Mouse (Mus musculus): ENCODE results near the gene Cpd. TPM values are rescaled to one million over a fixed set of nuclear protein-coding genes. Genes with fewer than 3 reads are reported as not detected.

The Cpd gene
- 10 to 100 TPM in 1 of 2 experiments, under 1 TPM in 1; 0.84 to 16.2 TPM for polyA plus RNA-seq (2012; fragmentation: generic; extraction: Trizol)

GRCm38 (mm10) chr11:76846878-76847222, at the start of gene Cpd:
Gene Cpd, minus strand, starts transcription at chr11:76847018.

GRCm38 (mm10) chr11:76763053-76763740, 83.6 kb downstream of the Cpd start, which contains the start of gene Gosr1:
Gene Gosr1, minus strand, starts transcription at chr11:76763579.

Other genes starting within 250 kb of the Cpd start
- gene Abr, start 224.7 kb downstream of the Cpd start, polyA plus RNA-seq (2012; fragmentation: generic; extraction: Trizol) = 10 to 100 TPM in 1 of 2 experiments, 1 to 10 TPM in 1; 9.6 to 31.3 TPM
- gene Bhlha9, start 174.5 kb downstream of the Cpd start, polyA plus RNA-seq (2012; fragmentation: generic; extraction: Trizol) = under 1 TPM in 1 of 2 experiments, not detected in 1; 0.12 TPM
- gene Trarg1, start 167.2 kb downstream of the Cpd start, polyA plus RNA-seq (2012; fragmentation: generic; extraction: Trizol) = under 1 TPM; 0.01 to 0.06 TPM
- 10 to 100 TPM in 1 of 2 experiments, 1 to 10 TPM in 1; 1.3 to 13.8 TPM for gene Gosr1, start 83.4 kb downstream of the Cpd start, polyA plus RNA-seq (2012; fragmentation: generic; extraction: Trizol)
- under 1 TPM in 1 of 2 experiments, not detected in 1; 0.18 TPM for gene Tmigd1, start 55.1 kb upstream of the Cpd start, polyA plus RNA-seq (2012; fragmentation: generic; extraction: Trizol)
- 10 to 100 TPM; 13.3 to 65.1 TPM for gene Blmh, start 77.8 kb upstream of the Cpd start, polyA plus RNA-seq (2012; fragmentation: generic; extraction: Trizol)
- under 1 TPM; 0.04 to 0.05 TPM for gene Slc6a4, start 151.6 kb upstream of the Cpd start, polyA plus RNA-seq (2012; fragmentation: generic; extraction: Trizol)
- 1 to 10 TPM; 1.4 to 4.4 TPM for gene Nsrp1, start 231.4 kb upstream of the Cpd start, polyA plus RNA-seq (2012; fragmentation: generic; extraction: Trizol)

Measured in C3H10T1/2 (cell line).